Mouse (Mus musculus): Measurements from ENCODE around the gene Tnfrsf21. TPM values are rescaled to one million over a fixed set of nuclear protein-coding genes. Genes with fewer than 3 reads are reported as not detected.

The Tnfrsf21 gene
- under 1 TPM in 2 of 3 experiments, not detected in 1; 0.19 to 0.25 TPM for polyA plus RNA-seq (2017; shearing (Covaris generic))

DNA sequence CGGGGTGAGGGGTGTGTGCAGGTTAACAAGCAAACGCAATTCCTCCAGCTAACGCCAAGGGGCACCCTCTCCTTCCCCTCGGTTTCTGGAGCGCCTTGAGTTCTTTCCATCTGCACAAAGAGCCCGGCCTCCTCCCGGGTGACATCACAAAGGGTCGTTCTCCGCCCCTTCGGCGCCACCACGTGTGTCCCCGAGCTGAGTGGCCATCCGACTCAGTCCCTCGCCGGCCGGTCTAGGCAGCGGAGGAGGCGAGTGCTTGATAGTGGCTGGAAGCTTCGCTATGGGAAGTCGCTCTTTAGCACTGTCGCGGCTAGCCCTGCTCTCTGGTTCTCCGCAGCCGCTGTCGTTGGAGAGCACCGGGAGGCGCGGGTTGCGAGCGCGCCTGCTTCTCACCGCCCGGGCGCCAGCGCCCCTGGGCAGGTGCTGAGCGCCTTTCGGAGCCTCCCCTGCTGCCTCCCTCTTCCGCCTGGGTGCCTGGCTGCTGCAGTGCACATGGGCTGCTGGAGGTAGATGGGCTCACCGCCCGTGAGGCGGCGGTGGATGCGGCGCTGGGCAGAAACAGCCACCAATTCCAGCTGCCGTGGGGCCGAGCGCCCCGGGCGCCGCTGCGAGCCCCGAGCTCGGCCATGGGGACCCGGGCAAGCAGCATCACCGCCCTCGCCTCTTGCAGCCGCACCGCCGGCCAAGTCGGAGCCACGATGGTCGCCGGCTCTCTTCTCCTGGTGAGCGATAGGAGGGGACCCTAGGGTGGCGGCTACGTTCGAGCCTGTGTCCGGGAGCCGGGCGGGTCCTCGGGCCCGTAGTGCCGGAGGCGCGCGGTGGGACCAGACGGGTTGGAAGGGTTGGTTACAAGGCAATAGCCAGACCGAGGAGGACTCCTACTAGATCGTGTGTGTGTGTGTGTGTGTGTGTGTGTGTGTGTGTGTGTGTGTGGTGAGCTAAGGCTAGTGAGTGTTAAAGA, at the start of gene Tnfrsf21:
Tnfrsf21 (plus strand) TSS at position 185 of the 961 bp plus-strand sequence.
- no peak for ATAC-seq

- no peak for ATAC-seq
Observed at GRCm38 (mm10) chr17:42968174-42968573, 48.2 kb upstream of the Tnfrsf21 start.

DNA sequence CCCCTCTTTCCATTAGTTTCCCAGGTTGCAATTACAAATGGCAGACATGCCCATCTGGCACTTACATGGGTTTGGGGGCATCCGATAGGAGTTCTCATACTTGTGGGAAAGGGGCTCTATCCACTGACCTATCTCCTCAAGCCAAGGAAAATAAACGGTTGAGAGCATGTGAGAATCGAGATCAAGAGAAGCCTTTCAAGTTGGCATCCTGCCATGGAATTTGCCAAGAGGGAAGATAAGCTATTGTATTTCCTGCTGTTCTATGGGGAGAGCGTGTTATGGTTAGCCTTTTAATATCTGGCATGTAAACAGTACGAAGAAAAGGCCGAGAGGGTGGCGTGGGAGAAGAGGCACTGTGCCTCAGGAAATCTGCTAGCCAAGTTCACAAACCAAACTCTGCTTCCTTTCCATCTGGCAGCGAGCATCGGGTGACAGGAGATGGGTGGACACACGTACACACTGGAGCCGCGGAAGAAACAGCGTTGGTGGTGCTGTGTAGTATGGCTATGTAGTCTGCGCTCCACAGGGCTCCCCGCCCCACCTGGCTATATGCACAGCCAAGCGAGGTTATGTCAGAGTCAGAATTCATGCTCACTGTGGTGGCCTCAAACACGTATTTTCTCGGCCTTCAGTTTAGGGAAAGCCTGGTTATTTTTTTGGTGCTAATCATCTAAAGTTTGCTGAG, 40.9 kb upstream of the Tnfrsf21 start:
- no peak for ATAC-seq

GRCm38 (mm10) chr17:42977766-42978165, 38.6 kb upstream of the Tnfrsf21 start:
- no peak for ATAC-seq

DNA sequence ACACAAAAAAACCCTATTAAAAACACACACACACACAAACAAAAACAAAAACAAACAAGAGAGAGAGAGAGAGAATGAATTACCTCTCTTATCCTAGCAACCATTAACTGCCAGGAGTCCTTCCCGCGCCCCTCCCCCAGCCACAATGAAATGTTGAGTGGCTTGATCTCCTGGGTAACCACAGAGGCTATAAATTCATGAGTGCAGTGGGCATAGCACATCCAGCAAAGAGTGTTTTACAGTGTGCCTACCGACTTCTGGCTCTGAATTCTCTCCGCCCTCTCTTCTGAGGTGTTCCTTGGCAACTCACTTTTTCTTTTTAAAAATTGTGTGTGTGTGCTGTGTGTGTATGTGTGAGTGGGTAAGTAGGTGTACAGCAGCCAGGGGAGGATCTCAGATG, 38.0 kb upstream of the Tnfrsf21 start:
- ATAC-seq: no peak

DNA sequence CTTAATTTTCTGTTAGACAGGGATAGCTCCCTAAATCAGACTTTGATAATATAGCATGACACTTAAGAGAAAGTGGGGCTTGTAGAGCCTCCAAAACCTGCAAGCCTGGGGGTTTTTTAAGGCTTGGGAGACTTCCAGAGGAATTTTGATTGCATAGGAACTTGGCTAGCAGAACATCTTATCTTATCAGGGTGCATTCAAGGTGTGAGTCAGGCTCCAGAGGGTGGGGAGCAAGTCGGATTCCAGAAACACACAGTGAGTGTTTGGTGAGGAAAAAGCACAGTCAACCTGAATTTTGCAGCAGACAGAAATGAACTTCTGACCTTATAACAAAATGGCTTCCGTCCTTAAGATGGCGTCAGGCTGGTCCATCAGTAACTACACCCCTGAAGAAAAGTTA, 34.5 kb upstream of the Tnfrsf21 start:
- no peak for ATAC-seq

GRCm38 (mm10) chr17:42982568-42982967, 33.8 kb upstream of the Tnfrsf21 start:
- no peak for ATAC-seq

DNA sequence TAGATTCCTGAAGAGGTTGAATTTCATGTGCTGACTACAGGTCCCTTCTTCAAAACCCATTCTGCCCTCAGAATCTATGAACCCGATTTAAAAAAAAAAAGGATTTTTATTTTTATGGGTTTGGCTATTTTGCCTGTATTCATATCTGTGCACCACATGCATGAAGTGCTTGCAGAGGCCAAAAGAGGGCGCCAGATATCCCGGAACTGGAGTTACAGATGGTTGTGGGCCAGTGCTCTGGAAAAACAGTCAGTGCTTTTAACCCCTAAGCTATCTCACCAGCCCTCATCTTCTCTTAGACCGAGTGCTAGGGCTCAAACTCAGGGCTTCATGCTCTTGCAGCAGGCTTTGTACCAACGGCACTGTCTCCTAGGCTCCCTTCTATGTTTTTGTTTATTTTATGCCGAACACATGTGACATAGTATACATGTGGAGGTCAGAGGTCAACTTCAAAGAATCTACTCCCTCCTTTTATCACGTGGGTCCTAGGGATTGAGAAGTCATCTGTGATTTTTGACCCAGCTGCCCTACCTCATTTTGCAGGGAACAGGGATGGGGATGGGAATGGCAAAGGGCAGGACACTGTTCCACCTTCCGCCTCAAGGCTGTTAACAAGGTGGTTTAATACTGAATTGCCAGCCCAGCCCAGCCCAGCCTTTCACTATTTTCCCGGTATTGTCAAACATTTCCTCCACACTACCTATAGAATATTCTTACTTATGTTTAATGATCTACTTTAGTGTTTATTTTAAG, 30.3 kb upstream of the Tnfrsf21 start:
- ATAC-seq: no peak

GRCm38 (mm10) chr17:42987692-42988091, 28.7 kb upstream of the Tnfrsf21 start:
- ATAC-seq: no peak

DNA sequence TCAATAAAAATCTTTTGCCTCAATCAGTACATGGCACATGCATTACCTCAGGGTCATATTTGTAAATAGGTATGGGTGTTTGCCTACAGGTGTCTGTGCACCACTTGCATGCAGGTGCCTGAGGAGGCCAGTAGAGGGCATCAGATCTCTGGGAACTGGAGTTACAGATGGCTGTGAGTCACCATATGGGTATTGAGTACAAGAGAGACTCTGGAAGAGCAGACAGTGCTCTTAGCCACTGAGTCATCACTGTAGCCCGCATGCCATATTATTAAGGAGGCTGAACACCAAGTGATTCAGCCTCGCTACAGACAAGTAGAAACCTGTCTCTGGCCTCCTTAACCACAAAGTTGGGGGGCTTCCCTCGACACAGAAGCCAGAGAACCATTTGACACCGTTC, 26.4 kb upstream of the Tnfrsf21 start:
- ATAC-seq: no peak

GRCm38 (mm10) chr17:42991112-42991511, 25.2 kb upstream of the Tnfrsf21 start:
- no peak for ATAC-seq

DNA sequence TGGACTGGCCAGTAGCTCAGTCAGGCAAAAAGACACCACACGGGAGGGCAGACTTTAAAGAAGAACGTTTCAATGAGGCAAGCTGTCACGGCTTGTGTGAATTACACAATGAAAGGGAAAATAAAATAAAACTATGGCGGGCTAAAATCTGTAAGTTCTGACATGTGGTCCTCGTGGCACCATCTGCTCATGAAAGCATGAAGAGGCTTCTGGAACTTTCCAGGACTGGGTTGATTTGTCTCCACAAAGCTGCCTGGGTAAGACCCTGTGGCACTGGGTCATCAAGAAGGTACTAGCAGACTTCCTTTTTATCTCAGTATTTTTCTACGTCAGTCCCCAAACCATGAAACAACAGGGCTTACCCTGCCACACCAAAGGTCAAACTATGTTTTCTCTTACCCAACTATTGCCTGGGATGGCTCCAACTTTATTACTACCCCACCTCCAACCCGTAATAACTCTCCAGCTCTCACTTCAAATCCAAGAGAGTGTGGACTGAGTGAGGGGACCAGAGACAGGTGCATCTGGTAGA, 16.8 kb upstream of the Tnfrsf21 start:
- no peak for ATAC-seq

DNA sequence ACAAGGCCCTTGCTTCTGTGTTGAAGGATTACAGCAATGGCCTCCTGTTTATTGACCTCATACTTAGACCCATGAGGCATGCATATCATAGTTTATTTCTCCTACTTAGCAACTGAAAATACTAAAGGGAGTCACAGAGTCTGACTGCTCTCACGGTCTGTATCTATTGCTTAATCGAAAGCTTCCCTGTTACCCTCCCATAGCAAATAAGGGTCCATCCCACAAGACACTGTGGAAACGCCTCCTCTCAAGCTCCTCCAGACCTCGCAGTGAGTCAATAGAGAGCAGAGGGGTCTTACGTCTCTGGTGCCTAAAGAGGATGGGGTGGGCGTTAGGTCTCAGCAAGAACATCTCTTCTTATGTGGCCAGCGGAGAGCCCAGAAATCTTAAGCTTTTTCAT, 15.8 kb upstream of the Tnfrsf21 start:
- ATAC-seq: no peak

GRCm38 (mm10) chr17:43012718-43013117, 3.6 kb upstream of the Tnfrsf21 start:
- no peak for ATAC-seq

DNA sequence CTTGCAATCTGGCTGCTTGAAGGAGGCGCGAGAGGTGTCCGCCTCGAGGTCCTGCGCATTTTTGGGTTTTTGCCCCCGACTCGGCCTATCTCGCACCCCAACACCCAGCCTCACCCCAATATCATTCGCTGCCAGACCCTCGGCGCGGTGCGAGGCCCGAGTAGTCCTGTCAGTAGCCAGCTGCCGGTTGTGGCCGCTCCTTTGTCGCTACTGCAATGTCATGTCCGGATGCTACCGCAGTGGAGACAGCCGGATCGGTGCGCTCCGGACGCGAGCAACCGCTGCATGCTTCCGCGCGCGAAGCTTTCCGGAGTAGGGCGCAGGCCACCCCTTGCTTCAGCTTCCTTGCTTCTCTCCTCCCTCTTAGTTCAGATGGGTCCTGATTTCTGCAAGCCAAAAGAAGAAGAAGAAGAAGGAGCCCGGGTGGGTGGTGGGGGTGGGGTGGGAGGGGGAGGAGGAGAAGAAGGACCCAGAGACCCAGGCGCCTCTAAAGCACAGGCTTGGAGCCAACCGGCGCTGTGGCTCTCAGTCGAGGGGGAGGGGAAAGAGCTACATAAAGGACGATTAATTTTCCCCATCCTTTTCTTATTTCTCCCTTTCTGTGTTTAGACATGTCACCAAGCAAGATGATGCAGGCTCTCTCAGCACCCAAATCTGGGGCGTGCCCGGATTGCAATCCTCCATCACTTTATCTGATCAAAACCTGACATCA, 1.1 kb downstream of the Tnfrsf21 start:
- no peak for ATAC-seq

- ATAC-seq: no peak
Observed at GRCm38 (mm10) chr17:43018071-43018470, 1.7 kb downstream of the Tnfrsf21 start.

DNA sequence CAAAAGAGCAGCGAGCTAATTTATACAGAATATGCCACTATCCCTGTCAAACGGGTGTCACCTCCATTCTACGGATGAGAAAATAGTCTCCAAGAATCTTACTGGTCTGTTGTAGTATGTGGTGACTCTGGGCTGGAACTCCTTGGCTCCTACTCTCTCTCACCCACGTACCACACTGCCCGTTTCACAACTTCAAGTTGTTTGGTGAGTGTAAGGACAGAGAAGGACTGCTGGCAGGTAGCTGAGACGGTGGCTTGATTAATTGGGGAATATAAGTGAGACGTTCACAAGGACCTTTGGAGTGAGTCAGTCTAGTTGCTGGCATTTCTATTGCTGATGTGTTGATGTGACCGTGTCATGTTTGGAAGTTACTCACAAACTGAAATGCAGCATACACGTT, 3.3 kb downstream of the Tnfrsf21 start:
- ATAC-seq: no peak

DNA sequence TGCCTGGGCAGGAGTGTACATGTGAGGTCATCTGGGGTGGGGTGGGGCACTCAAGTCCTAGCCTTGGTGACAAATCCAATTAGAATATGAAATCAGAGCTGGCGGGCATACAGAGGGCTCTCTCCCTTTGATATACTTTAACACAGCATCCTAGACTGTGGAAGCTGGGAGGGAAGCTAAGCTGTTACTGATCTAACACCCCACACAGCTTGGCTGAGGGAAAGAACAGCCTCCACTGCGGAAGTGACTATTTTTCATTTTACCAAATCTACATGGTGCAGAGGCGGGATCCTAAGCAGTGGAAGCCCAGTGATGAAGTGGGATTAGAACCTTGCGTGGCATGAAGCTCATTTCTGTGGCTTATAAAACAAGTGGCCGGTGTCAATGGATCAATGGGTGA, 4.7 kb downstream of the Tnfrsf21 start:
- ATAC-seq: no peak

GRCm38 (mm10) chr17:43022056-43022455, 5.7 kb downstream of the Tnfrsf21 start:
- no peak for ATAC-seq

- ATAC-seq: no peak
Observed at GRCm38 (mm10) chr17:43023637-43024217, 7.4 kb downstream of the Tnfrsf21 start.

DNA sequence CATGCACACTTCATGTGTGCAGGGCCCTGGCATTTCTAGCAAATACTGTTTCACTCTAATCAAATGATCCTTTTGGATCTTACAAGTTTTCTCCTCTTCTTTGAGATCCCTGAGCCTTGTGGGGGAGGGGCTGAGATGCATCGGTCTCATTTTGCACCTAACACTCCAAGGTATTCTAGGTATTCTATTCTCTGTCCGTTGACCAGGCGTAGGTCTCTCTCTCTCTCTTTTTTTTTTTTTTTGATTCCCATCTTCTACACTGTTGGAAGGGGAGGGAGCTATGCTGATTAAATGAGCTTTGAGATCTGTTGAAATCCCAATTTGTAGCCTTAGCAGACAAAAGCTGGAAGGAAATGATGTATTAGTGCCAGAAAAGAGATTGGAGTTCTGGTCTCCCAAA, 8.2 kb downstream of the Tnfrsf21 start:
- ATAC-seq: no peak

DNA sequence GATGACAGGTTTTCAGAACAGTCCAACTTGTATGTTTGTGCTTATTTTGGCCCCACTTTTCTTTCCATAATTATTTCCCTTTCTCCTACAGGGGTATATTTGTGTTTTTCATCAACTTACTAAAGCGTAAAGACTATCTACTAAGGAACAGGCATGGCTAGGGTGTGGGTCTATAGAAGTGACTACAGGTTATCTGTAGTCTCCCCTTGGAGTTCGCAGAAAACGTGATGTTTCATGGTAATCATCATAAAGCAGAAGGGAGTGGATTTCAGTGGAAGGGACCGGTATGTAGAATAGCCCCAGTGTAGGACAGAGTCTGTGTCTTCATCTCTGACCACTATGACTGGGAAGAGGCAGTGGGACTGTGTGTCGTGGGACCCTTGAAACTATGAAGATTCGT, 8.7 kb downstream of the Tnfrsf21 start:
- no peak for ATAC-seq

All from inflammation-experienced regulatory T-cells, adult 6 months (primary cell).